Mouse (Mus musculus) spleen, postnatal 36 days (tissue): ENCODE results near the gene Slc6a11.

Source experiments
- DNase-seq, 2 experiments: peaks; one replicate each; pipeline ENCODE4 v3.0.0; 2022; ENCODE audit warnings: low spot score in 2 of 2, mixed read lengths in 1 of 2

The Slc6a11 gene

GRCm38 (mm10) chr6:114178141-114178540 is 47.1 kb downstream of the Slc6a11 start:
- no peak for DNase-seq

- no peak for DNase-seq
Measured at GRCm38 (mm10) chr6:114182366-114183179, 51.5 kb downstream of the Slc6a11 start.

GRCm38 (mm10) chr6:114187121-114187520 is 56.1 kb downstream of the Slc6a11 start:
- no peak for DNase-seq

GRCm38 (mm10) chr6:114188869-114189268 is 57.8 kb downstream of the Slc6a11 start:
- DNase-seq, result no peak

GRCm38 (mm10) chr6:114195998-114196397 is 65.0 kb downstream of the Slc6a11 start:
- no peak for DNase-seq

- no peak for DNase-seq
Measured at GRCm38 (mm10) chr6:114199200-114199845, 68.3 kb downstream of the Slc6a11 start.

- no peak for DNase-seq
Measured at GRCm38 (mm10) chr6:114204557-114204956, 73.5 kb downstream of the Slc6a11 start.

- DNase-seq, result no peak
Measured at GRCm38 (mm10) chr6:114208296-114208695, 77.3 kb downstream of the Slc6a11 start.

- no peak for DNase-seq
Measured at GRCm38 (mm10) chr6:114214393-114214792, 83.4 kb downstream of the Slc6a11 start.

- DNase-seq, result no peak
Measured at GRCm38 (mm10) chr6:114216741-114217414, 85.8 kb downstream of the Slc6a11 start.

GRCm38 (mm10) chr6:114224399-114224798 is 93.4 kb downstream of the Slc6a11 start:
- no peak for DNase-seq

GRCm38 (mm10) chr6:114227378-114227777 is 96.3 kb downstream of the Slc6a11 start:
- no peak for DNase-seq

GRCm38 (mm10) chr6:114228196-114228595 is 97.2 kb downstream of the Slc6a11 start:
- no peak for DNase-seq

- DNase-seq, result no peak
Measured at GRCm38 (mm10) chr6:114238892-114239644, 108.0 kb downstream of the Slc6a11 start.

- no peak for DNase-seq
Measured at GRCm38 (mm10) chr6:114245665-114246064, 114.6 kb downstream of the Slc6a11 start.

- DNase-seq, result peak in 1 of 2 experiments; percentile 5
Measured at GRCm38 (mm10) chr6:114250311-114250710, 119.3 kb downstream of the Slc6a11 start.

- DNase-seq, result no peak
Measured at GRCm38 (mm10) chr6:114254927-114255326, 123.9 kb downstream of the Slc6a11 start.

- no peak for DNase-seq
Measured at GRCm38 (mm10) chr6:114257762-114258361, 126.8 kb downstream of the Slc6a11 start.

GRCm38 (mm10) chr6:114258661-114259193 is 127.7 kb downstream of the Slc6a11 start:
- peak in 1 of 2 experiments; percentile 2 for DNase-seq

GRCm38 (mm10) chr6:114261609-114262008 is 130.6 kb downstream of the Slc6a11 start:
- DNase-seq, result no peak

- DNase-seq, result no peak
Measured at GRCm38 (mm10) chr6:114264010-114264409, 133.0 kb downstream of the Slc6a11 start.
